Mouse (Mus musculus): ENCODE results near the gene Wdr26.

The Wdr26 gene

GRCm38 (mm10) chr1:181211920-181212633 lies at the start of gene Wdr26:
TSS of gene Wdr26 (minus strand) at chr1:181212001.
- DNase-seq (ENCODE audit: extremely low spot score), result peak; percentile 87

- DNase-seq (ENCODE audit: extremely low spot score), result no peak
Measured at GRCm38 (mm10) chr1:181260949-181261696, 49.3 kb upstream of the Wdr26 start.

GRCm38 (mm10) chr1:181260422-181260821 lies 48.6 kb upstream of the Wdr26 start:
- DNase-seq (ENCODE audit: extremely low spot score), result no peak

GRCm38 (mm10) chr1:181259626-181260410 lies 48.0 kb upstream of the Wdr26 start:
- DNase-seq (ENCODE audit: extremely low spot score), result no peak

- DNase-seq (ENCODE audit: extremely low spot score), result no peak
Measured at GRCm38 (mm10) chr1:181259056-181259455, 47.3 kb upstream of the Wdr26 start.

- no peak for DNase-seq (ENCODE audit: extremely low spot score)
Measured at GRCm38 (mm10) chr1:181258616-181259015, 46.8 kb upstream of the Wdr26 start.

- no peak for DNase-seq (ENCODE audit: extremely low spot score)
Measured at GRCm38 (mm10) chr1:181257585-181258555, 46.1 kb upstream of the Wdr26 start.

GRCm38 (mm10) chr1:181256689-181257584 lies 45.1 kb upstream of the Wdr26 start:
- DNase-seq (ENCODE audit: extremely low spot score), result peak; percentile 69

GRCm38 (mm10) chr1:181255891-181256688 lies 44.3 kb upstream of the Wdr26 start:
- DNase-seq (ENCODE audit: extremely low spot score), result peak; percentile 72

GRCm38 (mm10) chr1:181255450-181255849 lies 43.6 kb upstream of the Wdr26 start:
- no peak for DNase-seq (ENCODE audit: extremely low spot score)

- no peak for DNase-seq (ENCODE audit: extremely low spot score)
Measured at GRCm38 (mm10) chr1:181251624-181252023, 39.8 kb upstream of the Wdr26 start.

GRCm38 (mm10) chr1:181250961-181251360 lies 39.2 kb upstream of the Wdr26 start:
- DNase-seq (ENCODE audit: extremely low spot score), result no peak

GRCm38 (mm10) chr1:181249537-181249936 lies 37.7 kb upstream of the Wdr26 start:
- DNase-seq (ENCODE audit: extremely low spot score), result no peak

- DNase-seq (ENCODE audit: extremely low spot score), result no peak
Measured at GRCm38 (mm10) chr1:181247175-181247574, 35.4 kb upstream of the Wdr26 start.

GRCm38 (mm10) chr1:181246487-181247138 lies 34.8 kb upstream of the Wdr26 start:
- no peak for DNase-seq (ENCODE audit: extremely low spot score)

- DNase-seq (ENCODE audit: extremely low spot score), result no peak
Measured at GRCm38 (mm10) chr1:181245554-181246486, 34.0 kb upstream of the Wdr26 start.

GRCm38 (mm10) chr1:181245067-181245466 lies 33.3 kb upstream of the Wdr26 start:
- no peak for DNase-seq (ENCODE audit: extremely low spot score)

- DNase-seq (ENCODE audit: extremely low spot score), result no peak
Measured at GRCm38 (mm10) chr1:181241185-181241584, 29.4 kb upstream of the Wdr26 start.

Measured in embryo, embryonic 9.5 days (tissue).